Mouse (Mus musculus): ENCODE data around the gene Cttnbp2nl.

DNA sequence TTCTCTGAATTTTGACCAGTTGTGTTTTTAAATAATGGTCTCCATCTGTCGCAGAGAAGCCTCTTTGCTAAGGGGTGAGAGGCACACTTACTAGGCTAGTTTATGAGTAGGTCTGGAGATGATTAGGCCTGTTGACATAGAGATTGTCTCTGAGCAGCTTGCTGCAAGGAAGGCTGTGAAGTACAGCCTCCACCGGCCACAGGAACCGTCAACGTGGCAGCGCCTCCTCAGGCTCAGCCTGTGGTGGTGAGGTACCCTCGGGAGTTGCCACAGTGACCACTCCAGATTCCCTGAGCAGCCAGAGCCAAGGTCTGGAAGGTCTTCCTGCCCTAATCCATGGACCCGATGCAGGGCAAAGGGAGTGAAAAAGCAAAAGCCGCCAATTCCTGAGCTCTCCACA is 17.6 kb upstream of the Cttnbp2nl start:
- TF ChIP-seq POLR2A (IDR thresholded peaks at IDR 0.05; ENCODE audit: insufficient read depth, low read depth, low read length), result no peak
- no peak for TF ChIP-seq CTCF (IDR thresholded peaks at IDR 0.05; ENCODE audit: insufficient read depth, low read depth, low read length)

Measured in olfactory bulb, adult 2 months (tissue).